Mouse (Mus musculus) stomach, postnatal 0 days (tissue): ENCODE measurements at regions not wholly inside any gene's neighbourhood (a gene's known extent, or its start where the extent isn't known, plus 50 kb on each side); places are given as distances from the start of the nearest gene placed in this dataset.

Source experiments
- ATAC-seq: fragments of 200-750 bp; cut with Nextera tagmentation; 2 replicates; pipeline ENCODE4 v1.8.0; 2017; ENCODE audit not compliant: low FRiP score, low TSS enrichment
- DNase-seq: peaks from one replicate; pipeline ENCODE4 v3.0.0-alpha.2; 2016; ENCODE audit warnings: low spot score
- H3K27ac ChIP-seq: fragments of 300-500 bp; sonication (generic); replicated peaks from 2 replicates; pipeline ENCODE4 v1.5.1; 2014; ENCODE audit warnings: mild to moderate bottlenecking, control low read depth
- H3K27me3 ChIP-seq: fragments of 300-500 bp; sonication (generic); 2 replicates; pipeline ENCODE4 v1.6.1; 2014; ENCODE audit warnings: low read length; ENCODE audit not compliant: control insufficient read depth, insufficient read depth
- H3K36me3 ChIP-seq: fragments of 300-500 bp; sonication (generic); 2 replicates; pipeline ENCODE4 v1.6.1; 2014; ENCODE audit warnings: low read length, mixed read lengths; ENCODE audit not compliant: control insufficient read depth, insufficient read depth
- H3K4me1 ChIP-seq: fragments of 300-500 bp; sonication (generic); replicated peaks from 2 replicates; pipeline ENCODE4 v1.6.1; 2014; ENCODE audit warnings: antibody characterized with exemption; ENCODE audit not compliant: control insufficient read depth, insufficient read depth
- H3K4me2 ChIP-seq: fragments of 300-500 bp; sonication (generic); replicated peaks from 2 replicates; pipeline ENCODE4 v1.6.1; 2014; ENCODE audit warnings: low read depth, mild to moderate bottlenecking, control low read depth, moderate library complexity
- H3K4me3 ChIP-seq: fragments of 300-500 bp; sonication (generic); 2 replicates; pipeline ENCODE4 v1.5.1; 2014; ENCODE audit warnings: low read depth, low read length, control low read depth
- H3K9ac ChIP-seq: fragments of 300-500 bp; sonication (generic); 2 replicates; pipeline ENCODE4 v1.6.1; 2014; ENCODE audit warnings: mild to moderate bottlenecking, low read length, control low read depth, mixed read lengths
- H3K9me3 ChIP-seq: fragments of 300-500 bp; sonication (generic); 2 replicates; pipeline ENCODE4 v1.6.1; 2016; ENCODE audit warnings: low read length; ENCODE audit not compliant: control insufficient read depth
- CTCF ChIP-seq: IDR thresholded peaks from 2 replicates; pipeline ENCODE4 v1.5.1; 2016; ENCODE audit warnings: antibody characterized with exemption, low read depth, mild to moderate bottlenecking, moderate library complexity
- EP300 ChIP-seq: optimal IDR thresholded peaks from 2 replicates; pipeline ENCODE3; 2016; ENCODE audit warnings: antibody characterized with exemption
- WGBS: fragments of 180-500 bp; shearing (Covaris S2); extraction: QIAGEN DNeasy Blood & Tissue Kit; methylation state at CpG from one replicate; pipeline ENCODE4 v1.1.7; 2014; 5-methylcytosine and 5-hydroxymethylcytosine counted together

- no peaks in the 10 kb centered on the region; the same call in 1 of the 2 replicates for H3K4me1 ChIP-seq
- H3K27ac ChIP-seq = no peak overlapping the region
- TF ChIP-seq EP300 (no peak), CTCF (no peak)
- H3K4me3 ChIP-seq = no peak overlapping the region
- H3K4me2 ChIP-seq = no peak overlapping the region
- 43% methylated on average over 2 of the region's 2 CpGs for WGBS
- DNase-seq (no peak), ATAC-seq (no peak)
- H3K27me3 ChIP-seq = no peaks in the 10 kb centered on the region
- H3K9me3 ChIP-seq = no peaks in the 10 kb centered on the region
- H3K9ac ChIP-seq = no peak overlapping the region
- H3K36me3 ChIP-seq = no peaks in the 10 kb centered on the region
Measured at GRCm38 (mm10) chr8:128214256-128214655, 144.1 kb upstream of the Nrp1 start.

GRCm38 (mm10) chr8:128218886-128219285 is 139.5 kb upstream of the Nrp1 start:
- Histone ChIP-seq H3K9ac (no peak overlapping the region), H3K4me3 (no peak overlapping the region), H3K9me3 (no peaks in the 10 kb centered on the region), H3K27me3 (no peaks in the 10 kb centered on the region), H3K4me2 (no peak overlapping the region), H3K27ac (no peak overlapping the region), H3K36me3 (no peaks in the 10 kb centered on the region), H3K4me1 (no peaks in the 10 kb centered on the region; the same call in 1 of the 2 replicates)
- ATAC-seq (no peak), DNase-seq (no peak)
- WGBS = 67% methylated on average over 2 of the region's 2 CpGs
- no peak for TF ChIP-seq EP300
- no peak for TF ChIP-seq CTCF

DNA sequence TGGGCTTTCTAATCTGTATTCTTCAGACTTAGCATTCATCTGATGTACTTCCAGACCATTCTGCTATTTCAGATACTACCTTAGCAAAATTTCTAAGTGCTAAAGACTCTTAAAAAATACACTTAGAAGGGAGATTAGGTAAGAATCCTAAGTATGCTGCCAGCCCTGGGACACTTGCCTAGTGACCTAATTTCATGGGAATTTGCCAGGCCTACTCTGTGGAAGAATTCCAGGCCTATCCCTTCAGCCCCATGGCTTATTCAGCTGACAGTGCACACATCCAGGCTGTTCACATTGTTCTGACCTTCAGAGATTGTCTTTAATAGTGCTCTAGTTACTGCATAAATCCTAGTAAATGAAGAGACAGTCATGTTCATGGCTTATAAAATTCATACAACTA is 138.9 kb upstream of the Nrp1 start:
- H3K4me3 ChIP-seq = no peak overlapping the region
- no peaks in the 10 kb centered on the region for H3K36me3 ChIP-seq
- H3K4me1 ChIP-seq = no peaks in the 10 kb centered on the region
- DNase-seq (no peak), ATAC-seq (no peak)
- H3K9ac ChIP-seq = no peak overlapping the region
- no peak overlapping the region for H3K27ac ChIP-seq
- TF ChIP-seq CTCF (no peak), EP300 (no peak)
- no peaks in the 10 kb centered on the region for H3K27me3 ChIP-seq
- H3K4me2 ChIP-seq = no peak overlapping the region
- H3K9me3 ChIP-seq = no peaks in the 10 kb centered on the region

- DNase-seq = no peak
- WGBS = 76% methylated on average over 1 of the region's 1 CpGs
- H3K27ac ChIP-seq = no peak overlapping the region
- no peak overlapping the region for H3K9ac ChIP-seq
- no peaks in the 10 kb centered on the region for H3K9me3 ChIP-seq
- no peak for ATAC-seq
- TF ChIP-seq CTCF = no peak
- no peak for TF ChIP-seq EP300
- no peak overlapping the region for H3K4me2 ChIP-seq
- no peaks in the 10 kb centered on the region for H3K27me3 ChIP-seq
- H3K4me3 ChIP-seq = no peak overlapping the region
- H3K36me3 ChIP-seq = no peaks in the 10 kb centered on the region
- H3K4me1 ChIP-seq = no peaks in the 10 kb centered on the region
Measured at GRCm38 (mm10) chr8:128223092-128223491, 135.3 kb upstream of the Nrp1 start.

DNA sequence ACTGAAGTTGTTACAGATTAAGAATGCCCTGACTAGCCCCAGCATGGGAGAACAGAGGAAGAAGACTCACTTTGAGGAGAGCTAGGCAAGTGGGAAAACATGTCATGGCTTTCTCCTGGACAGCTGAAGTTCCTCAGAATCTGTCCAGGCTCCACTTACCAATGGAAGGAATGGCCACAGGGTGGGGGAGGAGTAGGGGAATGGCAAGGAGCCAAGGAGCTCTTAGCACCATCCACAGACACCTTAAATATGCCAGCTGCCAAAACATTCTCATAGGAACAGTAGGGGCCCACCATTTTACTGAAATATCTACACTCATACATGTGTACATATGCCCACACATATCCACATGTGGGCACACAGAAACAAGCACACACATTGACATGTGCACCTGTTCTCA is 134.9 kb upstream of the Nrp1 start:
- Histone ChIP-seq H3K4me2 (no peak overlapping the region), H3K9me3 (no peaks in the 10 kb centered on the region), H3K4me3 (no peak overlapping the region), H3K4me1 (no peaks in the 10 kb centered on the region), H3K27me3 (no peaks in the 10 kb centered on the region), H3K9ac (no peak overlapping the region), H3K36me3 (no peaks in the 10 kb centered on the region), H3K27ac (no peak overlapping the region)
- DNase-seq = no peak
- TF ChIP-seq EP300 = no peak
- TF ChIP-seq CTCF = no peak
- ATAC-seq = no peak

DNA sequence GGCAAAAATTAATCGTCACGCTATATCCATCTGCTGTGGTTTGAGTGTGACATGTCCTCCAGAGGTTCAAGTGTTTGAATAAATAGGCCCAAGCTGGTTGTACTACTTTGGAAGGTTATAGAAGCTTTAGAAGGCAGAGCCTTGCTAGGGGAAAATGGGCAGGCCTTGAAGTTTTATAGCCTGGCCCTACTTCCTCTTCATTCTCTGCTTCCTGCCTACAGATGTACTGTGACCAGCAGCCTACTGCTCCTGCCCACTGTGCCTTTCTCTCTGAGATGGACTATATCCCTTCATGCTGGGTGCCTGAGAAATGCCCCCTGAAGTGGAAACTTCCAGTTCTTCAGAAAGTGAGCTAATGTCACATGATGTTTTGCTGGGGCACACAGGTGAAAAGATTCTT is 133.3 kb upstream of the Nrp1 start:
- no peaks in the 10 kb centered on the region for H3K36me3 ChIP-seq
- no peaks in the 10 kb centered on the region for H3K4me1 ChIP-seq
- H3K27me3 ChIP-seq = no peaks in the 10 kb centered on the region
- H3K4me2 ChIP-seq = no peak overlapping the region
- no peak overlapping the region for H3K9ac ChIP-seq
- TF ChIP-seq EP300 (no peak), CTCF (no peak)
- H3K4me3 ChIP-seq = no peak overlapping the region
- ATAC-seq (no peak), DNase-seq (no peak)
- H3K9me3 ChIP-seq = no peaks in the 10 kb centered on the region
- 93% methylated on average over 2 of the region's 2 CpGs for WGBS
- no peak overlapping the region for H3K27ac ChIP-seq
